Mouse (Mus musculus): ENCODE data around the gene Lrrc26.

The Lrrc26 gene

DNA sequence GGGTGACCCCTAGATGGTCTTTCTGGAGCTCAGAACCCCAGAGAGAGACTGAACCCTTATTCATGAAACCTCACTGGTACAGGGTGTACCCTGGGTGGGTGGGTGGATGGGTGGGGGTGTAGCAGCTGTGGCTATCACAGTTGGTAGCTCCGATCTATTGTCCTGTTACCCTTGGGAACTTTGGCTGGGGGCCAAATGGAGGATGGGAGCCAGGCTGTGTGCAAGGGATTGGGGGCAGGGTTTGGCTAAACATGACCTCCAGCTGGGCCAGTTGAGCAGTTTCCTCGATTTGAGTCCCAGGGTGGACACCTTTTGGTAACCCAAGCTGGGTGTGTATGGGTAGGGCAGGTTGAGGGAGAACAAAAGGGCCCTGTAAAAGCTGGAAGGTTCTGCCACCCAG lies 23.0 kb upstream of the Lrrc26 start:
- DNase-seq (ENCODE audit: low spot score): no peak

DNA sequence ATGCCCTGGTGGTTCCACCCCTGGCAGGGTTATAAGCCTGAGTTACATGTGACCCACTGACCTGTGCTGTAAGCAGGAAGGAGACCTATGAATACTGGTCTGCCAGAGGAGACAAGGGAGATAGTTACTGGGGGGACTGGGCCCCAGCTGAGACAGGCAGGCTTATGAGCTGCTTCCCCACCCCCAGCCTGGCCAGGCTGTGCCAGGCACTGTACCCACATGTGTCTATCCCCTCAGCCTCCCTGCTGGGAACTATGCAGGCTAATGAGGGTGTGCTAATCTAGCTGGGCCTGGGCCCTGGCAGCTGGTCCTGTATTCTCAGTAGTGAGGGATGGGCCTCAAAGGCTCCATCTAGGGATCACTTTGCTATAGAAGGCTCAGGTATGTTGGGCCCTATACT lies 22.5 kb upstream of the Lrrc26 start:
- no peak for DNase-seq (ENCODE audit: low spot score)

DNA sequence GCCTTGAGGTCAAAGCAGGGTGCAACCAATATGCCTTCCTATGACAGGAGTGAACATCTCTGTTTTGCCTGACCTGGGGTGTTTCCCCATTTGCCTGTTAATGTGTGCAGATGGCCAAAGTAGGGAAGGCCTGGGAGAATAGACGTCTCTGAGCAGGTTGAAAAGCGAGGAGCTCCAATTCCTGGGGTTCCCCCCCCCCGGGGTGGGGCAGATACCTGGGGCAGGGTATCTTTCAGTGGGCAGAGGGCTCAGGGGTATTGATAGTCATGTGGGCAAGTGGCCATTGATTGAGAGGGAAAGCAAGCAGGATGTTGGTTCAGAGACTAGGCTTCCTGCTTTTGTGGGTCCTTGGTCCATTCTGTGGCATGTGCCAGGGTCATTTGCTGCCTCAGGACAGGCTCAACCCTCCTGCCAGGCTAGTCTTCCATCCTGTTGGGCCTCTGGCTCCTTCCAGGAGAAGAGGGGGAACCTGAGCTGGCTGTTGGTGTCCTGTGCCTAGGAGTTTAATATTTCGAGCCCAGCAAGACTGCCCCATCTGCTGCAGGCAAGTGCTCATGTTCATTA lies 21.9 kb upstream of the Lrrc26 start:
- DNase-seq (ENCODE audit: low spot score): no peak

DNA sequence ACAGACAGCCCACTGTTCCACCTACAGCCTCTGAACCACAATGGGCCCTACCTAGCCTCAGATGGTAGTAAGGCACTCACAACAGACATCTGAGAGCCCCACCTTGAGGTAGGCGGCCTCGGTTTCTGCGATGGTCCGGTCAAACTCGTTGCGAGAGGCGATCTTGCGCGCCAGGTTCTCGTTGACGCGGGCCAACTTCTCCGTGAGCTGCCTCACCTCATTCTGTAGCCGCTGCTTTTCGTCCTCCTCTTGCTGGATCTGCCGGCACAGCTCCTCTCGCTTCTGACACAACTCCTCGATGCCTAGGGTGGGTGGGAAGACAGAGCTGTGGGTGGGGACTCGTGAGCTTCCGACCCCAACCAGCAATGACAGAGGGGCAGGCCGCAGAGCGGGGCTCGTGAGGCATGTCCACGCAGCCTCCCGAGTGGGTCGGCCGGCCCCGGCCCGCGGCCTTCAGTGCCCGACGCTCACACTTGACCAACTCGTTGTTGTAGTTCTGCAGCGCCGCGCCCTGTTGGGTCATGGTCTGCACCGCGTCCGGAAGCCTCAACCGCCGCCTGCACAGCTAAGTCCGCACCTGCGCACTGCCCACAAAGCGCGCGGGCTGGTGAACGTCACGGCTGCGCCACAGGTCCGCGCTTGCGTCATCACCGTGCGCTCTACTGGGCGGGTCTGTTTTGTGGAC lies 17.7 kb upstream of the Lrrc26 start, which contains the start of the genes Ssna1 and Anapc2:
Ssna1 (minus strand) TSS at position 612 of the 685 bp plus-strand sequence.
Anapc2 (plus strand) TSS at position 652 of the 685 bp plus-strand sequence.
- peak; percentile 96 for DNase-seq (ENCODE audit: low spot score)

DNA sequence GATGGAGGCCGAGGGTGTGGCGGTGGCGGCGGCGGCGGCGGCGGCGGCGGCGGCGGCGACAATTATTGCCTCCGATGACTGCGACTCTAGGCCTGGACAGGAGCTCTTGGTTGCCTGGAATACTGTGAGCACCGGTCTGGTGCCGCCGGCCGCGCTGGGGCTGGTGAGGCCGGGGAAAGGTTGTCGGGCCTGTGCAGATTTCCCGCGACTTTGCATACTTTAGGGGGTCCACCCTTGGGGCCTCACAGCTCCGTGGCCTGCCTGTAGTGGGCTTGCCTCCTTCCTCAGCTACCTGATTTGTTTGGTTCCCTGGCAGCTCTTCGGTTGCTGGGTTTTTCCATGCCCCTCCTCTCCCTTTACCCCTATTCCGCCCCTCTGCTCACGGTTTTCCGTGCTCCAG lies 17.2 kb upstream of the Lrrc26 start:
- no peak for DNase-seq (ENCODE audit: low spot score)

DNA sequence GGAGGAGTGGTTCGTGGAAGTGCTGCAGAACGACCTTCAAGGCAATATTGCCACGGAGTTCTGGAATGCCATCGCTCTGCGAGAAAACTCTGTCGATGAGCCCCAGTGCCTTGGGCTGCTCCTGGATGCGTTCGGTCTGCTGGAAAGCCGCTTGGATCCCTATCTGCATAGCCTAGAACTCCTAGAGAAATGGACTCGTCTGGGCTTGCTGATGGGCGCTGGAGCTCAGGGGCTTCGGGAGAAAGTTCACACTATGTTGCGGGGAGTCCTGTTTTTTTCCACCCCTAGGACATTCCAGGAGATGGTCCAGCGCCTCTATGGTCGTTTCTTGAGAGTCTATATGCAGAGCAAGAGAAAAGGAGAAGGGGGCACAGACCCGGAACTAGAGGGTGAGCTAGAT lies 16.7 kb upstream of the Lrrc26 start:
- DNase-seq (ENCODE audit: low spot score): no peak

DNA sequence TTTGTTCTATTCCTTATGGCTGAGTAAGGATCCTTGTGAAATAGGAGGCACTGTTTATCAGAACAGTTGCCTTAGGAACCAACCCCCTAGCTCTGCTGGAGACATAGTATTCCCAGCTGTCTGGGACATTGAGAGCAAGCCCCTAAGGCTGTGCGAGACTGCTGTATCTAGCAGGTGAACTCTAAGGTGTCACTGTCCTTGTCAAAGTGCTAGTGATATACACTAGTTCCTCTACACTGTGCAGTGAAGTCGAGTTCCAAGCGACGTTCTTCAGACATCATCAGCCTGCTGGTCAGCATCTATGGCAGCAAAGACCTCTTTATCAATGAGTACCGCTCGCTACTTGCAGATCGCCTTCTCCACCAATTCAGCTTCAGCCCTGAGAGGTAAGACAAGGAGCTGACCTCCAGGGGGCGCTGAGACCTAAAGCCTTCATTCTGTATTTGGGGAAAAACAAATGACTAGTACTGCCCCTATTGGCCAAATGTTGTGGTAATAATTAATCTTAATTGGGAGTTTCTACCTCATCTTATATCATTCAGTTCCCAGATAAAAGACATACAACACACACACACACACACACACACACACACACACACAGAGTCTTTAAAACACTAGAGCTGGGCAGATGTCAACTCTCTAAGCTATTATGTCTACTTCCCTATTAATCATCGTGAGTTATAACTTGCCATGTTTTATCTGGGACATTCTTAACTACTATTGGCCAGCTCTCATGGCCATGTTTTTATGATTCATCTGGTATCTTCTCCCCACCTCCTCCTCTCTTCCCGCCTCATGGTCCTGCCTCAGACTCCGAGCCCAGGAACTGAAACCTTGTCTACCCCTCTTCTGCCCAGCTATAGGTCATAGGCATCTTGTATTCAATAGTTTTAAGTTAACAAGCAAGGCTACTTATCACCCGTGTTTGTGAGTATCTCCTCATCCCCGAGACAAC lies 10.5 kb upstream of the Lrrc26 start:
- no peak for DNase-seq (ENCODE audit: low spot score)

DNA sequence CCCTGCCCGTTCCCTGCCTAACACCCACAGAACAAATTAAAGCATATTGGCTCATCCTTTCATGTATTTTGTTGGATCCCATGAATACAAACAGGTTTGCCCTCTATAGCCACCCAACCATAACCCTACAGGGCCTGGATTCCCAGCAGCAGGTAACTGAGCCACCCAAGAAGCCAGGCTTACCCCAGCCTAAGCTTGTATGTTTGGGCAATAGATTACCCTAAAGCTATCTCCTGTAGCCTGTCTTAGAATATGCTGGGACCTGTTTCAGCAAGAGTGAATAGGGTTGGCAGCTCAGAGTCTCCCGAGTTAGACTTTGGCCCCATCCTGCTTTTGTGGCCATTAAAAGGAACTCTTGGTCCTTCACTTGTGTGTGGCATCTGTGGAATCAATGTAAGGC lies 4.2 kb upstream of the Lrrc26 start:
- no peak for DNase-seq (ENCODE audit: low spot score)

DNA sequence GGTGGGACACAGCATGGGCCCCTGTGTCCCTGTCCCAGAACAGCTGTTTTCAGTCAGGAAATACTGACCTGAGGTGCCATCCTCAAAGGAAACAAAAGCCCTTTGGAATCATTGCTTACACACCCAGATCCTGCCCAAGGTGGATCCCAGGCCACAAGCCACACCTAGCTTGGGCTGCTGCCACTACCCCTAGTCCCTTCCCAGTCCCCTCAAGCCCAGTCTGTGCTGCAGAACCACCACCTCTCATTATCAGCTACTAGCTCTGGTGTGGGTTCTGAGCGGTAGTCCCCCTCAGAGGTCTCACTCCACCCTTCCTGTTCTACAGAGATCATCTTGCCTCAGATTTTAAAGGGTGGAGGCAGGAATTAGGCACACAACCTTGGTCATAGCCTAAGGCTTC lies 3.4 kb upstream of the Lrrc26 start:
- DNase-seq (ENCODE audit: low spot score): no peak

DNA sequence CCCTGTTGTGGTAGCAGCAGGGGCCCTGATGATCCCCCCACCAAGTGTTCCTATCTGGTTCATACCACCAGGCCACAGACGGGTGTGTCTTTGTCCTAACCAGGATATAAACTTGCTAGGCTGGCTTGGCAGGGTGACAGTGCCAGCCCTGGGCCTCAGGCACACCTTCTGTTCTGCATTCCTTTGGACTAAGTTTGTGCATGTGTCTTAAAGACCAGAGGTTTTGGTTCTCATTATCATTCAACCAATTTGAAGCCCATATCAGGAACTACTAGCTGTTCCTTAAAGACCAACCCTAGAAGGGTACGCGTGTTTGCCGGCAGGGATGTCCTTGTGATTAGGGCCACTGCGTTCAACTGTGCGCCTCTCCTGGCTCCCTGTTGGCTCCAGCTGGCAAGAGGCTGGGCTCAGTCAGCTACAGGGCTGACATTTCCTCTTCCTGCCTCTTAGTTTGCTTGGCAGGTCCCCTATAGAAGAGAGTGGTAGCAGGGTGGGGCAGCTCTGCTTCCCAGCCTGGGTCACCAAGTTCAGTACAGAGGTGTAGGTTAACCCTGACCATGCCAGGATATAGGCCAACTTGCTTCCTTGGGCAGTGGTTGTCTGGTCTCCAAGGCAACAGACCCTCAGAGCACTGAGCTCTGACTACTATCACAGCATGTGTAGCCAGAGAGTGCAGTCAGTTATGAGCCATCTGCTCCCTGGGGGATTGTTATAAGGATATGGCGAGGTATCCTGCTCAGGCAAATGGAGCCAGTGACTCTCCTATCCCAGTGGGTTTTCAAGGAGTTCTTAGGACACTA lies 2.7 kb upstream of the Lrrc26 start:
- no peak for DNase-seq (ENCODE audit: low spot score)

DNA sequence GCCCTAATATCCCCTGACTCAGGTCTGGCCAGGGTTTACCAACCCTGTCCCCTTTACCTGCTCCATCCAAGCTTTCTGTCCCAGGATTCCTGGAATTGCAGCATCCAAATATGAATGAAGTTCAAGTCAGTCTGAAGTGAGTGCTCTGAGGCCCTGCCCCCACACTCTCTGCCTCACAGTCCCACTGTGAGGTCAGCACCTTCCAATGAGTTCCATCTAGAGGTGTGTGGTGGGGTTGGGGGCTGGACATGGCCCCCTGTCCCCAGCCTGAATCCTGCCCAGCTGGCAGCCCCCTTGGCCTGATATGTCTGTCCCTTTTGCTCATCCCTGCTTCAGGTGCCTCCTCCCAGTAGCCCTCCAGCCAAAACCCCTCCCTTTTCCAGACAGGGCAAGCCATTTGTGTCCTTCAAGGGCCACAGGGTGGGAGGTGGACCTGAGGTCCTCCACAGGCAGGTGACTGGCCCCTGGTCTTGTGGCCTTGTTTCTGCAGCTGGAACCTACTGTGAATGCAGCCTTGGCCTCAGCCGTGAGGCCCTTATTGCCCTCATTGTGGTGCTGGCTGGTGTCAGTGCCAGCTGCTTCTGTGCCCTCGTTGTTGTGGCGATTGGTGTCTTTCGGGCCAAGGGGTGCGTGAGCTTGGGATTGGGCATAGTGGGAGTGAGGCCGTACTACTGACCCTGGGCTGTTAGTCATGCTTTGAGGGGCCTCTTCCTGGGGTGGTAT lies 1.6 kb upstream of the Lrrc26 start, which contains the start of gene Tmem210:
Tmem210 (plus strand) TSS at position 219 of the 723 bp plus-strand sequence.
- DNase-seq (ENCODE audit: low spot score): no peak

DNA sequence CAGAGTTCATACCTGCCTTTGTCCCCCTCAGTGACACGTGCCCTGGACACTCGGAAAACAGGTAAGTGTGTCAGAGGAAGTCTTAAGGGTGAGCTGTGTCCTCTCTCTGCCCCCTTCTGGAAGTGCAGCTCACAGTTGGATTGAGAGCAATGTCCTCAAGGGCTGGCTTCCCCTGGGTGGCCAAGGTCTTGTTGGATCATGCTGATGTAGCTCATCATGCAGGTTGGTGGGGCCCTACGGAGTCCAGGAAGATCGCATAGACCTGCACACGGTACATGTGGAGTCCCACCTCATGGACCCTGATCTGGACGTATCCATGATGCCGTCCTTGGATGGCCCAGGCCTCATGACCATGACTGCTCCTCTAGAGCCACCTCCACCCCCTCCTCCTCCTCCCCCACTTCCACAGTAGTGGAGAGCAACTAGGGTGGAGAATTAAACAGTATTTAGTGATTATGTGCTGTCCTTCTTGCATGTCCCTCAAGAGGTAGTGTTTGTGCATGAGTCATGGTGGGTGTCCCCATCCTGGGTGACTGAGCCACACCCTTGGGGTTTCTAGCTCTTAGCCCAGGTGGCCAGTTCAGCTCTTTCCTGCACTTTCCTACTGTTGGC lies 875 bp upstream of the Lrrc26 start:
- no peak for DNase-seq (ENCODE audit: low spot score)

DNA sequence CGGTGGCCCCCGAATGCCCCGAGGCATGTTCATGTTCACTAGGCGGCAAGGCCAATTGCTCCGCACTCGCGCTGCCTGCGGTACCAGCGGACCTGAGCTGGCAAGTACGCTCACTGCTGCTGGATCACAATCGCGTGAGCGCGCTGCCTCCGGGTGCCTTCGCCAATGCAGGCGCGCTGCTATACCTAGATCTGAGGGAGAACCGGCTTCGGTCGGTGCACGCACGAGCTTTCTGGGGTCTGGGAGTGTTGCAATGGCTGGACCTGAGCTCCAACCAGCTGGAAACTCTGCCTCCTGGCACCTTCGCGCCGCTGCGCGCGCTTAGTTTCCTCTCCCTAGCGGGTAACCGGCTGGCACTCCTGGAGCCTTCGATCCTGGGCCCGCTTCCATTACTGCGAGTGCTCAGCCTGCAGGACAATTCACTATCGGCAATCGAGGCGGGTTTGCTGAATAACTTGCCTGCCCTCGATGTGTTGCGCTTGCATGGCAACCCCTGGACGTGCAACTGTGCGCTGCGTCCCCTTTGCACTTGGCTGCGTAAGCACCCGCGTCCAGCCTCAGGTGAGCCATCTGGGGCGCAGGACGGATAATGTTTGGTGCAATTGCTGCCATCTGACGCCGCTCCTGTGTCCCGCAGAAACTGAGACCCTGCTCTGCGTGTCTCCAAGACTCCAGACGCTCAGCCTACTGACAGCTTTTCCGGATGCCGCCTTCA lies 543 bp downstream of the Lrrc26 start:
- no peak for DNase-seq (ENCODE audit: low spot score)

DNA sequence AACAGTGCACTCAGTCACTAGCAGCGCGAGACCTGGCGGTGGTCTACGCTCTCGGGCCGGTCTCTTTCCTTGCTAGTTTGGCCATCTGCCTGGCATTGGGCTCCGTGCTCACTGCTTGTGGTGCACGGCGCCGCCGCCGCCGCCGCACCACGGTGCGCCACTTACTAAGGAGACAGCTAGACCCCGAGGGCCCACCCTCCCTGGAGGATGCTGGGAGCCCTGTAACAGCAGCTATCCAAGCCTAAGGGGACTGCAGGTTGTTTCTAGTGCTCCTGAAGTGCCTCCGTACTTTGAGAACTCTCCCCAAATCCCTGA lies 1.1 kb downstream of the Lrrc26 start:
- DNase-seq (ENCODE audit: low spot score): no peak

DNA sequence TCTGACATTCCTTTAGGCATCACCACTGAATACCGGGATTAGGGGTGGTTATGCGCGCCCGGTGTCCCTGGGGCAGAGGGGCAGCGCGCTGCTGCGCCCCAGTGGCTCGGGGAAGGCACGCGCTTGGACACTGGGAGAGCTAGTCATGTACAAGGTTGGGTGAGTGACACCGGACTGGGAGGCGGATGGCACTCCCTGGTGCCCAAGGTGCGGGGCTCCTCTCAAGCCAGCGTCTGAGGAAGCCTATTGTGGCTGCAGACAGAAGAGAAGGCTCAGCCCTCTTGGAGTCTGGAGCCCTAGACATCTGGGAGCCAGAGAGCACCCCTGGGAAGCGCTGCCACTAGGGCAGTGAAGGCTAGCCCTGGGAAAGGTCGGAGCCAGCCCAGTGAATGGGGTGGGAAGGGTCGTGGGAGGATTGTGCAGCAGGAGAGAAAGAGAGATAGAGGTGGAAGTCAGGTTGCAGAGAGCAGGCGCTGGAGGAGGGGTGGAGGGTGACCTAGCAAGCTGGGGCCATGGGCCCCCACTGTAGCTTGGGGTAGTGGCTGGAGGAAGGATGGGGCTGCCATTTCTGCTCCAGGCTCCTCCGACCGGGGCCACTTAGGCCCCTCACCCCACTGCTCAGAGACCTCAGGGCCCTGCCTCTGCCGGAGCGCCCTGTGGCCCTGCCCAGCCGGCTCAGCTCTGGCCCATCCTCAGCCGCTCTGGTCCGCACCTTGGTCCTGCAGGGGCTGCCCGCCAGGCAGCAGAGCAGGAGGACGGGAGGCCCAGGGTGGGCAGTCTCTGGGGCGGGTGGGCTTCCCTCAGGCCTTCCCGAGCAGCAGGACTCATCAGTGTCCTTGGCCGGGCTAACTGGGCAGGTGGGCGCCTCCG lies 1.7 kb downstream of the Lrrc26 start:
- no peak for DNase-seq (ENCODE audit: low spot score)

DNA sequence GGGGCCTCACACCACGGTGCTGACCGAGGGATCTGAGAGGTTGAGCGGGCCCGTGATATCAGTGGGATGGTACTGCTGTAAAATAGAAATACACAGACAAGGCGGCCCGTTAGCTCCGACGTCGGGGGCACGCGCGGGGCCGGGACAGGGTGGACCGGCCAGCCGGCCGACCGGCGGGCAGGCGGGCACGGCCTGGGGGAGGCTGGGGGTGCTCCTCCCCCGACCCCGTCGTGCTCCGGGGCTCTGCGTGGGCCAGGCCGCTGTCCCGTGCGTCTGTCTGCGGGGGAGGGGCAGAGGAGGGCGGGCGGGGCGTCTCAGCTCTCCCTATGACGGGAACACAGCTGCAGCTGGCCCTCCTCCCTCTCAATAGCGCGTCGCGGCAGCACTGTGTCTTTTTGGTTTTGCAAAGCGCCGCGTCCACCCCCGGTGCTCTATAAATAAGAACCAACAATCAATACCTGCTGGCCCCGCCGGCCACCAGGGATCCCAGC lies 2.4 kb downstream of the Lrrc26 start:
- DNase-seq (ENCODE audit: low spot score): no peak

DNA sequence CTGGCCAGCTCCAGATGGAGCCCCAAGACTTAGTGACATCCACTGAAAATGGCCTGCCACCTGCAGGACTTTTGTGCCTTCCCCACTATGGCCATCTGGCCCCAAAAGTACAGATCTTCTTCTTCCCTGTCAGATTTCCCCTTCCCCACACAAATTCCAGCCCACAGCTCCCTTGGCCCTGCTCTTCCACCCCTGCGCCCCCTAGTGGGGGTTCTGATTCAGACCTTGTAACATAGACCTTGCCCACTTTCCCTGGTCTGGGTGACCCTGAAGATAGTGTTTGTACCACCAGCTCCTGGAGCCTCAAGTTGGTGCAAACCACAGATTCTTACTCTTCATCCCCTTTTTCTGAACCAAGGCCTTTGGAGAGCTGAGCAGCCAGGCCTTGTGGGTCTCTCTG lies 3.1 kb downstream of the Lrrc26 start:
- no peak for DNase-seq (ENCODE audit: low spot score)

DNA sequence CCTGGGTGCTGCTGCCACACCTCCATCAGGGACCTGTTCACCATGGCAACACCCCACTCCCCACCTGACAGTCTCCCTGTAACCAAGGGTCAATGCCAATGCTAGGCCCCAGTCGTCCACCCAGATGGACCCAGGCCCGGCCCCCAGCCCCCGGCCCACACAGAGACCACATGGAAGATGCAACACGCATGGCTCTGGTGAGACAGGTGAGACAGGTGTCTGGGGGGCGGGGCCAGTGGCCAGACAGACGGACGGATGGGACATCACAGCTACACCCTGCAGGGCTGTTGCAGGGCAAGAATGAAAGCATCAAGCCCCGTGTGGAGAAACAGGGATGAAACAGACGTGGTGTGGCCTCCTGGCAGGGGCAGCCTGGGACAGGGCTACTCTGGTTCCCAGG lies 4.0 kb downstream of the Lrrc26 start:
- no peak for DNase-seq (ENCODE audit: low spot score)

DNA sequence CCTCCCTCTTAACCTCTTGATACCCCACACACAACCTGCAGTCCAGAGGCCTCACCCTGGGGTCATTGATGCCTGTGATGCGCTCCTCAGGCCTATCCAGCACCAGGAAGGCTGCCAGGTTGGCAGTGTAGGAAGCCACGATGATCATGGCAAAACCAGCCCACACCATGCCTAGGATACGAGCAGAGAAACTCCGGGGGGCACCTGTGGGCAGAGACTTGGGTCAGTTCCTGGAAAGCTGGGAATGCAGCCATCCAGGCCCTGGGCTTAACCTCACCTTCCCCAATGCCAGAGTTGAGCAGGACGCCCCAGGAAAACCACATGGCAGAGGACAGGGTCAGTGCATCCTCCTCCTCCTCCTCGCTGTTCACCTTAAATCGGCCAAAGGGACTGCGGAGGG lies 7.4 kb downstream of the Lrrc26 start:
- no peak for DNase-seq (ENCODE audit: low spot score)
